In the genomic region with DNA sequence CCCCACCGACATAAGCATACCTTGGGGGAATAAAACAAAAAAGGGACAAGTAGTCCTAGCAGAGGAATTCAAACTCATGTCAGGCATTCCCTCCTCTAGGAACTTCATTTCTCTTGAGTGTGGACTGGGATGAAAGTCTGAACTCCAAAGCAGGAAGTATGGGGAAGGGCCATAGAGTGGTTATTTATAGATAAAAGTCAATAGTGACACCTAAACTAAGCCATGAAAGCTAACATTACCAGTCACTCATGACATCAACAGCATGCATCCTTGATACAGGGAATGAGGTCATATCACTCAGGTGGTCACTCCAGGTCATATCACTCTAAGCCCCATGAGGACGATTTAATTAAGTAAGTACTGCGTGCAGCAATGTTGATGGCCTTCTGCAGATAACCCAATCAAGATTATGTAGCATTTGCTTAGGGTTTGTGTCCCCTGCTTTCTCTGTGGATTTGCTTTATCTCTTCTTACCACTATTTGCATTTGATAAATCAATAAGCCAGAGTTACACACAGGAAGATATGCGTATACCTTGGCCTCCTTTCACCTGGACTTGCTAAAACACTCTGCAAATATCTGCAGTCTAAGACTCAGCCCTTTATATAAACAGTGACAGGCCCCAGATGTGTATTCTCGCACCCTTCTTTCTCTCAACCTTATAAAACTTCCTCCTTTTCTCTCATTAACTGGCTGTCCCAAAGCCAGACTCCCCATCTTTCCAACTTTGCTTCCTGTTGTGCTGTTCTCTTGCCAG, we compare ENCODE assay signal across 33 mouse cellular contexts.
"Had no signal": no experiment of that assay in that cellular context is flagged by ENCODE, and none has a peak within 500 bp of the region (broad histone marks: within the 10 kb centered on the region; RNA-seq: fewer than 3 reads in every experiment).

No protein-coding gene starts in this region.

- H3K27me3 ChIP-seq: heart, embryonic 12.5 days; heart, embryonic 13.5 days; heart, embryonic 15.5 days; hindbrain, embryonic 12.5 days; hindbrain, embryonic 13.5 days; hindbrain, embryonic 15.5 days; kidney, embryonic 15.5 days had no signal

- DNase-seq: heart, adult 2 months; heart, postnatal 10 days; heart, postnatal 14 days; heart, postnatal 36 days; heart, postnatal 4 days; kidney, adult 11 months; kidney, adult 18-20 months; kidney, adult 2 months; kidney, adult 8-10 months; kidney, adult 9 months; kidney, postnatal 10 days; kidney, postnatal 14 days; kidney, postnatal 25 days; kidney, postnatal 36 days; kidney, postnatal 4 days; layer of hippocampus, adult 9-11 months; layer of hippocampus, postnatal 36 days had no signal

- H3K9me3 ChIP-seq: heart, embryonic 10.5 days; heart, embryonic 15.5 days; hindbrain, embryonic 10.5 days; hindbrain, embryonic 12.5 days; hindbrain, embryonic 13.5 days; hindbrain, embryonic 15.5 days; kidney, embryonic 15.5 days had no signal

- ATAC-seq: hindbrain, embryonic 16.5 days; hindbrain, postnatal 0 days; inflammation-experienced regulatory T-cells, adult 6 months had no signal

- H3K9ac ChIP-seq: heart, embryonic 12.5 days; heart, embryonic 13.5 days; heart, embryonic 15.5 days; hindbrain, embryonic 12.5 days; hindbrain, embryonic 13.5 days; hindbrain, embryonic 14.5 days; hindbrain, embryonic 15.5 days; kidney, embryonic 15.5 days had no signal

- H3K4me1 ChIP-seq: heart, embryonic 10.5 days; heart, embryonic 12.5 days; heart, embryonic 13.5 days; heart, embryonic 15.5 days; hindbrain, embryonic 10.5 days; hindbrain, embryonic 12.5 days; hindbrain, embryonic 13.5 days; hindbrain, embryonic 15.5 days; kidney, embryonic 15.5 days had no signal

- H3K4me2 ChIP-seq: heart, embryonic 11.5 days; heart, embryonic 12.5 days; heart, embryonic 13.5 days; heart, embryonic 15.5 days; hindbrain, embryonic 12.5 days; hindbrain, embryonic 13.5 days; hindbrain, embryonic 14.5 days; hindbrain, embryonic 15.5 days; kidney, embryonic 15.5 days had no signal

- H3K4me3 ChIP-seq: heart, adult 2 months; heart, embryonic 10.5 days; heart, embryonic 12.5 days; heart, embryonic 13.5 days; heart, embryonic 15.5 days; hindbrain, embryonic 10.5 days; hindbrain, embryonic 12.5 days; hindbrain, embryonic 13.5 days; hindbrain, embryonic 15.5 days; kidney, embryonic 15.5 days; layer of hippocampus, adult 2 months had no signal

- H3K27ac ChIP-seq: heart, adult 2 months; heart, embryonic 10.5 days; heart, embryonic 13.5 days; heart, embryonic 15.5 days; hindbrain, embryonic 10.5 days; hindbrain, embryonic 12.5 days; hindbrain, embryonic 13.5 days; hindbrain, embryonic 14.5 days; hindbrain, embryonic 15.5 days; hindbrain, postnatal 0 days; kidney, embryonic 15.5 days; kidney, postnatal 0 days; layer of hippocampus, adult 2 months had no signal

- H3K36me3 ChIP-seq: heart, embryonic 10.5 days; heart, embryonic 12.5 days; heart, embryonic 13.5 days; heart, embryonic 15.5 days; hindbrain, embryonic 10.5 days; hindbrain, embryonic 12.5 days; hindbrain, embryonic 13.5 days; hindbrain, embryonic 15.5 days; kidney, embryonic 15.5 days had no signal
